Mouse (Mus musculus) monocyte, adult 2 months (primary cell): ENCODE results near the gene Fndc3b.

ENCODE experiments used
- DNase-seq, 2 experiments: peaks; one replicate each; pipeline ENCODE4 v3.0.0; 2022; ENCODE audit warnings: low spot score in 2 of 2, low read depth in 1 of 2

Fndc3b gene

GRCm38 (mm10) chr3:27709096-27709905 lies 1.8 kb downstream of the Fndc3b start:
- no peak for DNase-seq

- DNase-seq, result no peak
Measured at GRCm38 (mm10) chr3:27708581-27708980, 2.5 kb downstream of the Fndc3b start.

GRCm38 (mm10) chr3:27705761-27706160 lies 5.3 kb downstream of the Fndc3b start:
- no peak for DNase-seq

- no peak for DNase-seq
Measured at GRCm38 (mm10) chr3:27705056-27705455, 6.1 kb downstream of the Fndc3b start.

- DNase-seq, result no peak
Measured at GRCm38 (mm10) chr3:27704641-27705040, 6.5 kb downstream of the Fndc3b start.

- no peak for DNase-seq
Measured at GRCm38 (mm10) chr3:27703531-27703930, 7.6 kb downstream of the Fndc3b start.

- no peak for DNase-seq
Measured at GRCm38 (mm10) chr3:27703081-27703480, 8.0 kb downstream of the Fndc3b start.

GRCm38 (mm10) chr3:27698671-27699070 lies 12.4 kb downstream of the Fndc3b start:
- DNase-seq, result no peak

GRCm38 (mm10) chr3:27696449-27696797 lies 14.7 kb downstream of the Fndc3b start:
- DNase-seq, result no peak

- DNase-seq, result no peak
Measured at GRCm38 (mm10) chr3:27695612-27696448, 15.3 kb downstream of the Fndc3b start.

- DNase-seq, result no peak
Measured at GRCm38 (mm10) chr3:27694586-27694985, 16.5 kb downstream of the Fndc3b start.

- no peak for DNase-seq
Measured at GRCm38 (mm10) chr3:27694111-27694510, 17.0 kb downstream of the Fndc3b start.

- peak in 1 of 2 experiments; percentile 30 for DNase-seq
Measured at GRCm38 (mm10) chr3:27691486-27692160, 19.5 kb downstream of the Fndc3b start.

GRCm38 (mm10) chr3:27690030-27690429 lies 21.1 kb downstream of the Fndc3b start:
- peak; percentile 52 to 61 for DNase-seq

GRCm38 (mm10) chr3:27689149-27689865 lies 21.8 kb downstream of the Fndc3b start:
- peak; percentile 42 to 56 for DNase-seq

- DNase-seq, result no peak
Measured at GRCm38 (mm10) chr3:27686732-27687491, 24.2 kb downstream of the Fndc3b start.

- DNase-seq, result no peak
Measured at GRCm38 (mm10) chr3:27685650-27686208, 25.4 kb downstream of the Fndc3b start.

- DNase-seq, result no peak
Measured at GRCm38 (mm10) chr3:27685134-27685533, 26.0 kb downstream of the Fndc3b start.

GRCm38 (mm10) chr3:27683374-27683773 lies 27.7 kb downstream of the Fndc3b start:
- DNase-seq, result no peak

GRCm38 (mm10) chr3:27677574-27677973 lies 33.5 kb downstream of the Fndc3b start:
- peak; percentile 45 to 64 for DNase-seq
